Comparison of ENCODE assay signal across 8 mouse cellular contexts in the genomic region with DNA sequence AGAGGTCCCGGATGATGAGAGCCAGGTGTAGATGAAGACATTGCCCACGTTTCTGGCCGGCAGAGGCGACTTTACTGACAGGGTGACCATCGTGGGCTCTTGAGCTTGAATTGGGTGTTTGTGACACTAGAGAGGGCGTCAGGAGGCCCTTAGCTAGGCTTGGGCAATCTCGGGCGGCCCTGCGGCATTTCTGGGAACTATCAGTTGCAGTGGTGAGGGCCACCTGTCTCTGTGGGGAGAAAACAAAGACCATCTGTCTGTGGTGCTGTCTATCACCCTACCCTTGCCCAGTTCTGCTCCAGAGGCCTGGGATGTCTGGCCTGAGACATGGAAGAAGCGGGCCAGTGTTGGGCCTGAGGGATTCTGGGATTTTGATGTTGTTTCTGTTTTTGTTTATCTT.
DNase-seq lines count a peak whose midpoint lies in the region; ATAC-seq and TF ChIP-seq lines count a peak whose summit lies in the region.
"Had no signal": no experiment of that assay in that cellular context is flagged by ENCODE, and none has a peak within 500 bp of the region (broad histone marks: within the 10 kb centered on the region; RNA-seq: fewer than 3 reads in every experiment).

No protein-coding gene starts in this region.

- TF ChIP-seq CTCF in C2C12 (IDR thresholded peaks at IDR 0.05; ENCODE audit: control insufficient read depth, insufficient read depth, insufficient read length) (no peak), MEL (IDR thresholded peaks at IDR 0.05 in 2 of 3, conservative IDR thresholded peaks at IDR 0.05 in 1 of 3; ENCODE audit: control insufficient read depth in 1 of 3, insufficient read depth in 1 of 3, low read depth in 2 of 3, low read length in 3 of 3, poor library complexity in 1 of 3, severe bottlenecking in 1 of 3) (no peak)

- H3K79me3 ChIP-seq in C2C12 (ENCODE audit: low read depth): no peaks in the 10 kb centered on the region

- no peaks in the 10 kb centered on the region for H3K36me3 ChIP-seq in C2C12 (ENCODE audit: control insufficient read depth, insufficient read depth)
- peaks cover 0 to 3% of the 10 kb centered on the region in 2 experiments; a peak in 2 of 4 replicates for H3K36me3 ChIP-seq in MEL (ENCODE audit: control insufficient read depth in 1 of 2, insufficient read depth in 2 of 2, low read length in 2 of 2)
- no peaks in the 10 kb centered on the region for H3K36me3 ChIP-seq in hindbrain, embryonic 15.5 days

- no peaks in the 10 kb centered on the region for H3K27me3 ChIP-seq in C2C12 (ENCODE audit: control insufficient read depth, insufficient read depth, insufficient read length)
- H3K27me3 ChIP-seq in MEL (ENCODE audit: control insufficient read depth in 1 of 2, insufficient read depth in 2 of 2, low read length in 2 of 2): no peaks in the 10 kb centered on the region
- H3K27me3 ChIP-seq in hindbrain, embryonic 15.5 days: no peaks in the 10 kb centered on the region

- ATAC-seq in hindbrain, embryonic 15.5 days (ENCODE audit: low FRiP score, low read depth): 0 out of 2 replicates have a peak, but pooled peaks have one; percentile 1

- H3K9ac ChIP-seq in MEL (ENCODE audit: control insufficient read depth, low read depth, low read length, poor library complexity, severe bottlenecking): no peak overlapping the region
- no peak overlapping the region for H3K9ac ChIP-seq in hindbrain, embryonic 15.5 days

- no peak for TF ChIP-seq POLR2A in MEL (IDR thresholded peaks at IDR 0.05; ENCODE audit: control insufficient read depth in 1 of 2, insufficient read depth in 1 of 2, low read depth in 1 of 2, low read length in 2 of 2, poor library complexity in 1 of 2)

- no peak overlapping the region for H3K4me3 ChIP-seq in C2C12 (ENCODE audit: insufficient read depth, poor library complexity, severe bottlenecking)
- H3K4me3 ChIP-seq in MEL (ENCODE audit: control insufficient read depth in 1 of 2, insufficient read depth in 1 of 2, low read depth in 2 of 2, low read length in 2 of 2): peak overlapping the region in 1 of 2 experiments; percentile 9; a peak in 1 of 4 replicates
- H3K4me3 ChIP-seq in hindbrain, embryonic 15.5 days: no peak overlapping the region

- H3K79me2 ChIP-seq in C2C12 (ENCODE audit: control insufficient read depth, insufficient read depth): no peaks in the 10 kb centered on the region
- H3K79me2 ChIP-seq in MEL (ENCODE audit: control insufficient read depth, insufficient read depth, low read length, poor library complexity): no peaks in the 10 kb centered on the region

- H3K27ac ChIP-seq in MEL (ENCODE audit: control insufficient read depth, low read depth, low read length): no peak overlapping the region
- peak overlapping the region; percentile 94 for H3K27ac ChIP-seq in hindbrain, embryonic 15.5 days (replicated peaks)

- no peak for DNase-seq in MEL (ENCODE audit: low read depth, low spot score)
- peak; percentile 53 for DNase-seq in lung, postnatal 36 days
- no peak for DNase-seq in layer of hippocampus, adult 11-12 months (ENCODE audit: low spot score)
- no peak for DNase-seq in cerebellum, adult 8-10 months
- DNase-seq in adrenal gland, postnatal 25 days: no peak
- DNase-seq: adrenal gland, adult 8-10 months had no signal

- H3K4me1 ChIP-seq in MEL (ENCODE audit: control insufficient read depth in 1 of 2, insufficient read depth in 2 of 2, low read length in 2 of 2): peaks cover 0 to 14% of the 10 kb centered on the region in 2 experiments; a peak in 3 of 4 replicates
- peaks cover 21% of the 10 kb centered on the region for H3K4me1 ChIP-seq in hindbrain, embryonic 15.5 days (replicated peaks)

- TF ChIP-seq RAD21 in MEL (IDR thresholded peaks at IDR 0.05; ENCODE audit: low read depth, low read length): no peak

- TF ChIP-seq EP300 in MEL (IDR thresholded peaks at IDR 0.05; ENCODE audit: low read depth in 1 of 2, low read length in 2 of 2): no peak

- WGBS in hindbrain, embryonic 15.5 days: 75% methylated on average over 10 of the region's 10 CpGs

- H3ac ChIP-seq in C2C12 (ENCODE audit: control insufficient read depth, insufficient read length, low read depth): no peak overlapping the region

- H3K9me3 ChIP-seq in MEL (replicated peaks; ENCODE audit: insufficient read depth, low read length): no peaks in the 10 kb centered on the region
- H3K9me3 ChIP-seq in hindbrain, embryonic 15.5 days: no peaks in the 10 kb centered on the region

- H3K4me2 ChIP-seq in hindbrain, embryonic 15.5 days: peak overlapping the region; percentile 64

TF ChIP-seq in C2C12, 6 proteins besides CTCF, POLR2A, EP300 and RAD21:
- peak; percentile 86 for TF ChIP-seq MYOD1 (IDR thresholded peaks at IDR 0.05; ENCODE audit: control insufficient read depth, insufficient read length, low read depth)
- TF ChIP-seq MYOG (IDR thresholded peaks at IDR 0.05; ENCODE audit: control insufficient read depth, extremely low read depth, insufficient read length): no peak

TF ChIP-seq in MEL, 35 proteins besides CTCF, POLR2A, EP300 and RAD21:
- TF ChIP-seq TBP (IDR thresholded peaks at IDR 0.05; ENCODE audit: low read depth, low read length) (no peak), MYB (IDR thresholded peaks at IDR 0.05; ENCODE audit: low read depth, low read length) (no peak), TAL1 (IDR thresholded peaks at IDR 0.05; ENCODE audit: low read length) (peak; percentile 13; the same call in 1 of the 2 replicates)
